Mouse (Mus musculus) bone marrow, adult 2 months (tissue): ENCODE measurements around the gene Dok1.

Source experiments
- CTCF ChIP-seq: fragments of 200-500 bp; IDR thresholded peaks from 2 replicates; pipeline ENCODE4 v1.5.1; 2011; ENCODE audit warnings: low read length, control low read depth; ENCODE audit not compliant: control insufficient read depth, insufficient read depth
- POLR2A ChIP-seq: fragments of 200-500 bp; IDR thresholded peaks from 2 replicates; pipeline ENCODE4 v1.6.1; 2011; ENCODE audit warnings: low read depth, mild to moderate bottlenecking, control low read depth, low read length, borderline replicate concordance; ENCODE audit not compliant: control insufficient read depth

- TF ChIP-seq CTCF (no peak), POLR2A (no peak)
These were observed 1.3 kb upstream of the Dok1 start for GRCm38 (mm10) chr6:83034463-83035055.
